Mouse (Mus musculus) cortical plate, adult 2 months (tissue): Measurements from ENCODE around the gene Tsc22d3.

Source experiments
- CTCF ChIP-seq: fragments of 200-500 bp; IDR thresholded peaks from 2 replicates; pipeline ENCODE4 v1.5.1; 2011; ENCODE audit warnings: mild to moderate bottlenecking, control low read depth, low read length; ENCODE audit not compliant: insufficient read depth; ENCODE audit errors: extremely low read depth
- POLR2A ChIP-seq: fragments of 200-500 bp; IDR thresholded peaks from 2 replicates; pipeline ENCODE4 v1.6.1; 2011; ENCODE audit warnings: mild to moderate bottlenecking, low read length, control low read depth; ENCODE audit not compliant: insufficient read depth; ENCODE audit errors: extremely low read depth

GRCm38 (mm10) chrX:140564777-140565176 is 35.7 kb downstream of the Tsc22d3 start:
- TF ChIP-seq CTCF, result no peak
- no peak for TF ChIP-seq POLR2A
